Mouse (Mus musculus) megakaryocyte, embryonic 14.5 days (primary cell): ENCODE data around the gene Haus5. TPM values are rescaled to one million over a fixed set of nuclear protein-coding genes. Genes with fewer than 3 reads are reported as not detected.
A peak's percentile ranks its signal among the peaks of the same experiment; 100 is the strongest.

Experiments
- H3K27me3 ChIP-seq: replicated peaks from 2 replicates; pipeline ENCODE3; 2012; ENCODE audit warnings: inconsistent platforms
- H3K36me3 ChIP-seq: replicated peaks from 2 replicates; pipeline ENCODE3; 2012; ENCODE audit warnings: low read length, inconsistent platforms, mixed read lengths
- H3K4me1 ChIP-seq: 2 replicates; pipeline ENCODE4 v1.6.1; 2012; ENCODE audit warnings: inconsistent platforms
- H3K4me3 ChIP-seq: replicated peaks from 2 replicates; pipeline ENCODE3; 2012; ENCODE audit warnings: moderate library complexity, mild to moderate bottlenecking, inconsistent platforms
- H3K9me3 ChIP-seq: 2 replicates; pipeline ENCODE4 v1.6.1; 2012; ENCODE audit warnings: inconsistent platforms
- FLI1 ChIP-seq: IDR thresholded peaks from 2 replicates; pipeline ENCODE4 v1.6.1; 2012; ENCODE audit warnings: low read length, inconsistent platforms, mixed read lengths
- GATA1 ChIP-seq: IDR thresholded peaks from 3 replicates; pipeline ENCODE4 v1.6.1; 2012; ENCODE audit warnings: mixed read lengths, low read length, inconsistent platforms, borderline replicate concordance
- polyA plus RNA-seq: library from polyadenylated mRNA; stranded (reverse); fragments of >175 nt; gene quantifications from 2 replicates; pipeline ENCODE4 v1.2.3, GENCODE M21; 2012; ENCODE audit warnings: low replicate concordance; ENCODE audit not compliant: insufficient read depth

The Haus5 gene
- polyA plus RNA-seq, 1 experiment: 13.7 TPM

DNA sequence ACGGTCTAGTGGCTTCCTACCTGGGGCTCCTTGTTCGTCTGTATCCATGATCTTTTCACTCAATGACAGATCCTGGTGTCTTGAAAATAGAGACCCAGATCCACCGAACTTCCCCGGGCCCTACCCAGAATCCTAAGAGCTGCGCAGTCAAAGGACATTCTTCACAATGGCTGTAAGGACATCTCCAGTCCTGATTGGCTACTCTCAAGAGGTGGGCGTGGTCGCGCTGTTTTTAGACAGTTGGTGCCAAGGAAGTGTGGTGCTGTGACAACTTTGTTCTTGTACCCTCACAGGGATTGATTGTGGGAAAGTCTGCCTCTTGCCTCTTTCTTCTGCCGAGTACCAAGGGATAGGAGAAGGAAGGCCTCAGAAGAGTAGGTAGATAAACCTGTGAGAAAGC lies 6.7 kb upstream of the Haus5 start, which contains the start of gene Pmis2:
TSS of gene Pmis2 (minus strand) at position 126 of the 400 bp plus-strand sequence.
- Histone ChIP-seq H3K27me3 (peaks cover 2% of the 10 kb centered on the region), H3K4me1 (peaks cover 12% of the 10 kb centered on the region), H3K36me3 (no peaks in the 10 kb centered on the region), H3K9me3 (no peaks in the 10 kb centered on the region), H3K4me3 (no peak within 1 kb of the TSS)
- TF ChIP-seq FLI1 (no peak), GATA1 (no peak)

DNA sequence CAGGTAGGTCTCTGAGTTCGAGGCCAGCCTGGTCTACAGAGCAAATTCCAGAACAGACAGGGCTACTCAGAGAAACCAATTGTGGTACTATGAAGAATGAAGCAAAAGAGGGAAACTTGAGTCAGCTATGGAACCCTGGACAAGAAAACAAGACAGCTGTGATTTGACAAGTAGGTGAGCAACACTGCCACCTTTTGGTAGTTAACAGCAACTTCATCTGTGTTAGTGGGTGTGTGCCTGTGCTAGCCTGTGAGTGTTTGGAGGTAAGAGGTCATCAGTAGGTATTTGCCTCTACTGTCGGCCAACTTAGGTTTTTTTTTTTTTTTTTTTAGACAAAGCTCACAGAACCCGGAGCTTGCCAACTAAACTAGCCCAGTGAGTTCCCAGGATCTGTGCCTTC lies 4.4 kb upstream of the Haus5 start:
- Histone ChIP-seq H3K9me3 (no peaks in the 10 kb centered on the region), H3K27me3 (peaks cover 2% of the 10 kb centered on the region), H3K4me1 (peaks cover 12% of the 10 kb centered on the region), H3K36me3 (no peaks in the 10 kb centered on the region), H3K4me3 (no peak overlapping the region)
- no peak for TF ChIP-seq GATA1
- no peak for TF ChIP-seq FLI1

- Histone ChIP-seq H3K27me3 (peaks cover 2% of the 10 kb centered on the region), H3K4me1 (peaks cover 15% of the 10 kb centered on the region), H3K36me3 (peaks cover 29% of the 10 kb centered on the region), H3K4me3 (peak overlapping the region; percentile 96), H3K9me3 (no peaks in the 10 kb centered on the region)
- TF ChIP-seq GATA1 (no peak), FLI1 (no peak)
Measured at GRCm38 (mm10) chr7:30665321-30665720, 527 bp upstream of the Haus5 start.

- TF ChIP-seq FLI1 (no peak), GATA1 (no peak)
- peak within 1 kb of the TSS; percentile 98 for H3K4me3 ChIP-seq
- H3K27me3 ChIP-seq: no peaks in the 10 kb centered on the region
- H3K9me3 ChIP-seq: no peaks in the 10 kb centered on the region
- peaks cover 72% of the 10 kb centered on the region for H3K36me3 ChIP-seq
- H3K4me1 ChIP-seq: peaks cover 22% of the 10 kb centered on the region
Measured at GRCm38 (mm10) chr7:30649591-30650540, 14.9 kb downstream of the Haus5 start, which contains the start of gene Rbm42. TSS of gene Rbm42 (minus strand) at chr7:30650317.

DNA sequence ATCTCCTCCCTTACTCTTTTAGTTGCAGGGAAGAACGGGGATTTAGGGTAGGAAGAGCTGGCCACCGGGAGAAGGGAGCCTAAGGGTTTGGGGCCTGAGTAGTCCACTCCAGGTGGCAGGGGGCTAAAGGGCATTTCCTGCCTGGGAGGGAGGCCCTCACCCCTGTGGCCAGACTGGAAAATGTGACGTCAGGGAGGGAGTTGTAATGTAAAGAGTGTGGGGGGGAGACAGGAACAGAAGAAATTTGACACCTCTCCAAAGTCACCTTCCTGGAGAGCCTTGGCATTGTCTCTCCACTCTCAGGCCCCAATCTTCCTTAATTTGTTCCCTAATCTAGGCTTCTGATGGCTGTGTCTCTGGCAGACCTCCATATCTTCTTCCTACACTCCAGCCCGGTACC lies 25.7 kb downstream of the Haus5 start:
- Histone ChIP-seq H3K9me3 (no peaks in the 10 kb centered on the region), H3K4me1 (peaks cover 43% of the 10 kb centered on the region), H3K27me3 (peaks cover 29% of the 10 kb centered on the region), H3K36me3 (peaks cover 46% of the 10 kb centered on the region), H3K4me3 (no peak overlapping the region)
- no peak for TF ChIP-seq FLI1
- TF ChIP-seq GATA1: no peak

GRCm38 (mm10) chr7:30636395-30636794 lies 28.4 kb downstream of the Haus5 start:
- H3K36me3 ChIP-seq: peaks cover 19% of the 10 kb centered on the region
- peaks cover 51% of the 10 kb centered on the region for H3K27me3 ChIP-seq
- peak overlapping the region; percentile 89 for H3K4me3 ChIP-seq
- H3K9me3 ChIP-seq: no peaks in the 10 kb centered on the region
- H3K4me1 ChIP-seq: peaks cover 55% of the 10 kb centered on the region
- TF ChIP-seq FLI1 (no peak), GATA1 (no peak)

DNA sequence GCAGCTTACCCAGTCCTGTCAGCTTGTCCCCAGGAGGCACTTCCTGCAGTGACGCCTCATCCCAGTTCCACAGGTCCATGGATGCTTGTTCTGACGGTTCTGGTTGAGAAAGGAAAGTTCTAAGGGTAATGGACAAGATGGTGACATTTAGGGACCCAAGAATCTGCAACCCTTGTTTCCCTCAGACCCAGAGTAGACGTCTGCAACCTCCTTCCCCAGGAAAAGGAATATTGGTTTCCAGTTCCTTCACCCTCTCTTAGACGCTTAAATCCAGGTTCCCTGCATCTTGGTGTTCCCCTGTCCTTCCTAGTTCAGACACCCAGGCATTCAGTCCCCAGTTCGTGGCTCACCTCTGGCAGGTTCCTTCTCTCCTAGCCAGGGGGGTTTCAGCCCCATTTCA lies 29.0 kb downstream of the Haus5 start, which contains the start of gene Etv2:
TSS of gene Etv2 (minus strand) at position 101 of the 400 bp plus-strand sequence.
- no peak for TF ChIP-seq FLI1
- no peak for TF ChIP-seq GATA1
- Histone ChIP-seq H3K27me3 (peaks cover 54% of the 10 kb centered on the region), H3K4me3 (peak within 1 kb of the TSS; percentile 89)

DNA sequence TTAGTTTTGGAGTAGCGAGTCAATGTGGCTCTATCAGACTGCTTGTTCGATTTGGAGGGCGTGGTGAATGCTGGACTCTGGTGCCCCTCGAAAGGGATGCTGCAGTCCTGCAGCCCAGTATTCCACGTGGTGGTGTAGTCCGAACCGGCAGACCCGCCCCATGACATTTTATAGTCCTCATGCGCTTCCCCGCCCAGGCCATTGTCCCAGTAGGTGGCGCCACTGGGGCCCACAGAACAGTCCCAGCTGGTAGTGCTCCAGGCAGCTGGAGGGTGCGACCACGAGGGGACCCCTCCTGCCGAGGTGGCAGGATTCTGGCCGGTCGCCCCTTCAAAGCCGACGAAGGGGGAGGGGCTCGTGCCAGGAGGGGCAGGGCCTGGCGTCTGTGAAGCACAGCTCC lies 30.2 kb downstream of the Haus5 start:
- peak overlapping the region; percentile 89 for H3K4me3 ChIP-seq
- H3K27me3 ChIP-seq: peaks cover 54% of the 10 kb centered on the region
- peaks cover 3% of the 10 kb centered on the region for H3K36me3 ChIP-seq
- H3K4me1 ChIP-seq: peaks cover 52% of the 10 kb centered on the region
- no peaks in the 10 kb centered on the region for H3K9me3 ChIP-seq
- TF ChIP-seq GATA1: no peak
- TF ChIP-seq FLI1: no peak

More for the DNA sequence above, 29.0 kb downstream of the Haus5 start, which contains the start of gene Etv2:
- H3K4me1 ChIP-seq: peaks cover 56% of the 10 kb centered on the region
- no peaks in the 10 kb centered on the region for H3K9me3 ChIP-seq
- H3K36me3 ChIP-seq: peaks cover 13% of the 10 kb centered on the region

DNA sequence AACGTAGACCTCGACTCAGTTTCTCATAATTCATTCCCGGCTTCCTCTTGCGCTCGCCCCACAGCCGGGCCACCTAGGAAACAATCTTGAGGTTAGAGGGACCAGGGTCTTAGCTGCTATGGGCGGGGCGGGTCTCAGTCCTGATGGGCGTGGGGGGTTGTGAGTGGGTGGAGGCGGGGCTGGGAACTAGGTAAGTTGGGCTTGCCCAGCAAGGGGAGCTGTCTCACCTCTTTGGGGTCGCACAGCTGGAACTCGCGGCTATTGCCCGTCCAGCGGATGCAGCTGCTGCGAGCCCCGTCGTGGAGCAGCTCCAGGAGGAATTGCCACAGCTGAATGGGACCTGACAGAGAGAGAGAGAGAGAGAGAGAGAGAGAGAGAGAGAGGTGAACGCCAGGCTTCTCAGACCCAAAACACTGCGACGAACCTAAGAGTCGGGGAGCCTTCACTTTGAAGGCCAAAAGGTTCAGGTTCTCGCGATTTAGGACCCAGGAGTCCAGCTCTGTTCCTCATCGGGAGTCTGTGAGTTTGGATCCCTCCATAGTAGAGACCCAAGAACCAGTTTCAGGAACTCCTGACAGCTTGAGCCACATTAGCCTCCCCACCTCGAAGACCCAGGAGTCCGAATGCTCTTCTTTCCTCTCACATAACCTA lies 30.9 kb downstream of the Haus5 start:
- Histone ChIP-seq H3K4me1 (peaks cover 51% of the 10 kb centered on the region), H3K9me3 (no peaks in the 10 kb centered on the region), H3K36me3 (peaks cover under 1% of the 10 kb centered on the region), H3K4me3 (peak overlapping the region; percentile 89), H3K27me3 (peaks cover 57% of the 10 kb centered on the region)
- TF ChIP-seq FLI1: no peak
- no peak for TF ChIP-seq GATA1
